Mouse (Mus musculus) CD4-positive helper T cell, adult 2 months (primary cell): ENCODE data around the gene Cd63.
A peak's percentile ranks its signal among the peaks of the same experiment; 100 is the strongest.

Source experiments
- DNase-seq: peaks from one replicate; pipeline ENCODE4 v3.0.0-alpha.2; 2012; ENCODE audit warnings: low read depth, missing footprints, low spot score

The Cd63 gene

GRCm38 (mm10) chr10:128900698-128901097 lies at the start of gene Cd63:
TSS of gene Cd63 (plus strand) at chr10:128900989.
- DNase-seq = no peak

- DNase-seq = no peak
Observed at GRCm38 (mm10) chr10:128861176-128861575, 39.6 kb upstream of the Cd63 start.

GRCm38 (mm10) chr10:128866042-128866441 lies 34.7 kb upstream of the Cd63 start:
- peak; percentile 9 for DNase-seq

GRCm38 (mm10) chr10:128866518-128866917 lies 34.3 kb upstream of the Cd63 start:
- no peak for DNase-seq

GRCm38 (mm10) chr10:128870341-128870740 lies 30.4 kb upstream of the Cd63 start:
- no peak for DNase-seq

GRCm38 (mm10) chr10:128878291-128878690 lies 22.5 kb upstream of the Cd63 start:
- no peak for DNase-seq

- no peak for DNase-seq
Observed at GRCm38 (mm10) chr10:128878811-128879210, 22.0 kb upstream of the Cd63 start.

GRCm38 (mm10) chr10:128882067-128882466 lies 18.7 kb upstream of the Cd63 start:
- DNase-seq = no peak

GRCm38 (mm10) chr10:128888941-128889827 lies 11.6 kb upstream of the Cd63 start:
- no peak for DNase-seq

- DNase-seq = peak; percentile 17
Observed at GRCm38 (mm10) chr10:128889846-128890245, 10.9 kb upstream of the Cd63 start.

- DNase-seq = peak; percentile 36
Observed at GRCm38 (mm10) chr10:128890383-128891295, 10.2 kb upstream of the Cd63 start.

- DNase-seq = peak; percentile 81
Observed at GRCm38 (mm10) chr10:128891296-128892094, 9.3 kb upstream of the Cd63 start, which contains the start of gene Gdf11. TSS of gene Gdf11 (minus strand) at chr10:128891718.

- peak; percentile 37 for DNase-seq
Observed at GRCm38 (mm10) chr10:128892246-128892645, 8.5 kb upstream of the Cd63 start.

- peak; percentile 82 for DNase-seq
Observed at GRCm38 (mm10) chr10:128895437-128895836, 5.4 kb upstream of the Cd63 start.

- DNase-seq = no peak
Observed at GRCm38 (mm10) chr10:128895952-128896693, 4.7 kb upstream of the Cd63 start.

- no peak for DNase-seq
Observed at GRCm38 (mm10) chr10:128896807-128897206, 4.0 kb upstream of the Cd63 start.

- no peak for DNase-seq
Observed at GRCm38 (mm10) chr10:128897501-128897900, 3.3 kb upstream of the Cd63 start.

- DNase-seq = no peak
Observed at GRCm38 (mm10) chr10:128899759-128900490, 864 bp upstream of the Cd63 start.

- DNase-seq = no peak
Observed at GRCm38 (mm10) chr10:128901409-128901808, 620 bp downstream of the Cd63 start.

- DNase-seq = peak; percentile 47
Observed at GRCm38 (mm10) chr10:128902409-128902988, 1.7 kb downstream of the Cd63 start.
